Mouse (Mus musculus) spleen, adult 18-20 months (tissue): ENCODE data around the gene 4930467E23Rik.
"Not testable (repeated sequence)": the region's sequence is repeated elsewhere in the genome, so short reads cannot be mapped to it uniquely, and the experiment has no call there.

ENCODE experiments used
- DNase-seq, 2 experiments: peaks; one replicate each; pipeline ENCODE4 v3.0.0; 2022; ENCODE audit warnings: mixed read lengths in 2 of 2

Gene 4930467E23Rik

DNA sequence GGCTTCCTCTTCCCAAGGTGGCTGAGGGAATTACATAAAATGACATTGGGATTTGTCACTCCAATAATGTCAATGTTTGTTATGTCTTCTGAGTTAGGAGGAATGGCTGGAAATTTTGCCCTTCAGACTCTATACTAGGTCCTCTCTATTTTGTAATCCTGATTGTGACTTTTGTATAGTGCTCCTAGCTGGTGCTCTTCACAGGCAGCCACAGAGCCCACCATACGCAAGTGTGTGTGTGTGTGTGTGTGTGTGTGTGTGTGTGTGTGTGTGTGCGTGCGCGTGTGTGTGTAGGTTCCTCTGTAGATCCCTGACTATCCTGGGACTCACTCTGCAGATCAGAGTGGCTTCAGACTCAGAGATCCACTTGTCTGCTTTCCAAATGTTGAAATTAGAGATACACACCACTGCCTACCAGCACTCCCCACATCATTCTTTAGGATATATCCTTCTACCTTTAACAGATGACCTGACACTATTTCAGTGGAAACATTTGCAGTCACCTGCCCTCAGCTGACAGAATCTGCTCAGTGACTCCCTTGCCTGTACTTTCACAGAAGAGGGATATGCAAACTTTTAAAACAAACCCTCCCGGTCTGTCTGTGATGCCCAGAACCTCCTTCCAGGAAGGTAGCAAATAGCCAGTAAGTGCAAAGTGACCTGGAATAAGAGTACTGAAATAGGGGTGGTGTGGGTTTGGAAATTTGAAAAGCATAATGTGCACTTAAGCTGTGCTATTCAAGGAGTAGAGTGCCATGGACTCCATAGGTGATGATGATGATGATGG, 52.1 kb downstream of the 4930467E23Rik start:
- not testable (repeated sequence) for DNase-seq

GRCm38 (mm10) chr8:19782736-19783135, 53.4 kb downstream of the 4930467E23Rik start:
- peak in 1 of 2 experiments; percentile 35 for DNase-seq

DNA sequence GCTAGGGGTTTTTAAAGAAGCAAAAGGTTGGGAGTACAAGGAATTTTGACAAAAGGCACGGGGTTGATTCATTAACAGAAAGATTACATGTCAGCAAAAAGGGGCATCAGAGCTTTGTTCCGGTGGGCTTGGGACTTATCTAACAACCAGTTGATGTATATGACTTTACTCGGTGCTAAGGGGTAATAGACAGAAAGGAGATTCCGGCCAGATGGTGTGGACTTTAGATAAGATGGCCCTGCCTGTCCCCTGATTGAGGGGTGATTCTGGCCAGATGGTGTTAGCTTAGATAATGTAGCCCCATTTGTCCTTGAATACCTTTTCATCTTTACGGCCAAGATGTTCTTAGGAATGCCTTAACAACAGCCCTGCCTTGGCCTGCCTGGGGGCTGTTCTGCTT, 54.5 kb downstream of the 4930467E23Rik start:
- not testable (repeated sequence) for DNase-seq

DNA sequence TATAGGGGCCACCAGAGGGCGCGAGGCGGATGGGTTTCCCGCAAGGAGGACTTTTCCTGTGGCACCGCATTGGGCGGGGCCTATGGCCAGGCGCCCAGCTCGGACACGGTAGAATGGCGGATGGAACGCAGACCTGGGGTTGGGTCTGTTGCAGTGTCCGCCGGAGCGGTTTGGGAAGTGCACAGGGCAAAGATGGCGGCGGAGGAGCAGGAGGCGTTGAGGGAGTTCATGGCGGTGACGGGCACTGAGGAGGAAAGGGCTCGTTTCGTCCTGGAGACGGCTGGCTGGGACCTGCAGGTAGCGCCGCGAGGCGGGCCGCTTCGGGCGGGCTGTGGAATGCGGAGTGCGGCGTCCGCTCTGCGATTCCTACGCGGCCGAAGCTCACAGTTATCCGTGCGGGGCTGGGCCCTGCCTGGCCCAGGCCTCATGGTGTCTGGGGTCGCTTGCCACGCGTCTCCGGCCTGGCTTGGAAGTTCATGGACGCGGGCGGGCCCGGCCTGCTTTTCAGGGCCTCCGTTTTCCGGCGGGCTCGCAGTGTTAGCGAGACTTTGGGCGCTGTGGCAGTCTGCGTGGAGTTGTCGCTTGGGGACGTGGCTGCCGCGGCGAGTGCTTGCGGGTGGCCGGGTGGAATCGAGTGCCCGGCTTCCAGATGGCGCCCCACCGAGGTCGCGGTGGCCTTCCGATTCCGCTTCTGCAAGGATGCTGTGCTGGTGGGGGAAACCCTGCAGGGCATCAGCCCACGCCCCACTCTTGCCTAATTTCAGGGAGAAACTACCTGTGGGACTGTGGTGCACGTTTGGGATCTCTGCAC, 55.4 kb downstream of the 4930467E23Rik start:
- DNase-seq: peak; percentile 94 to 98

DNA sequence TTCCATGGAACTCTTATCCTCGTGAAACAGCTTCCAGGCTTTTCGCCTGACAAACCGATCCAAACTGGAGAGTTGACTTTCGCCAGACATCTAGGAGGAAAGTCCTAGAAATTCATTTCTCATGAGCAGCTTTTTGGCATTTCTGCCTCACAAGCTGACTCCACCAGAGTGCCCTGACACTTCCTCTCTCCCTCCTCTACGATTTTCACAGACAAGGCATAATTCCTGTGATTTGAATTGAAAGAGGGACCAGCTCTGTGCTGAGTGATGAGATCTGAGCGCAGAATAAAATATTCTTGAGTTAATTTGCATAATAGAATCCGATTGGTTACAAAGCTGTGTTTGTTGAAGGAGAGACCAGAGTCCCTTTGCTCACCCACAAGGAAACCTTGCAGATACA, 63.3 kb downstream of the 4930467E23Rik start:
- DNase-seq: not testable (repeated sequence)
